Mouse (Mus musculus) neural tube, embryonic 13.5 days (tissue): Measurements from ENCODE around the gene Lyrm4. TPM values are rescaled to one million over a fixed set of nuclear protein-coding genes. Genes with fewer than 3 reads are reported as not detected.
A peak's percentile ranks its signal among the peaks of the same experiment; 100 is the strongest.

Experiments
- ATAC-seq: fragments of 200-750 bp; cut with Nextera tagmentation; 2 replicates; pipeline ENCODE4 v1.8.0; 2017; ENCODE audit warnings: low read depth, mild to moderate bottlenecking, moderate TSS enrichment, moderate library complexity
- H3K27ac ChIP-seq: fragments of 300-500 bp; sonication (generic); replicated peaks from 2 replicates; pipeline ENCODE4 v1.5.1; 2015; ENCODE audit warnings: moderate library complexity, mild to moderate bottlenecking, inconsistent platforms
- H3K27me3 ChIP-seq: fragments of 300-500 bp; sonication (generic); 2 replicates; pipeline ENCODE4 v1.6.1; 2015; ENCODE audit warnings: mild to moderate bottlenecking, inconsistent platforms
- H3K36me3 ChIP-seq: fragments of 300-500 bp; sonication (generic); 2 replicates; pipeline ENCODE4 v1.6.1; 2015; ENCODE audit warnings: mild to moderate bottlenecking, inconsistent platforms
- H3K4me1 ChIP-seq: fragments of 300-500 bp; sonication (generic); replicated peaks from 2 replicates; pipeline ENCODE4 v1.6.1; 2015; ENCODE audit warnings: inconsistent platforms
- H3K4me2 ChIP-seq: fragments of 300-500 bp; sonication (generic); 2 replicates; pipeline ENCODE4 v1.6.1; 2015; ENCODE audit warnings: inconsistent platforms, mild to moderate bottlenecking, moderate library complexity
- H3K4me3 ChIP-seq: fragments of 300-500 bp; sonication (generic); 2 replicates; pipeline ENCODE4 v1.5.1; 2015; ENCODE audit warnings: mild to moderate bottlenecking, inconsistent platforms
- H3K9ac ChIP-seq: fragments of 300-500 bp; sonication (generic); 2 replicates; pipeline ENCODE4 v1.6.1; 2015; ENCODE audit warnings: moderate library complexity, mild to moderate bottlenecking, inconsistent platforms
- H3K9me3 ChIP-seq: fragments of 300-500 bp; sonication (generic); 2 replicates; pipeline ENCODE4 v1.6.1; 2016; ENCODE audit warnings: inconsistent platforms
- WGBS: fragments of 180-500 bp; shearing (Covaris S2); methylation state at CpG from one replicate; pipeline ENCODE4 v1.1.7; 2015; 5-methylcytosine and 5-hydroxymethylcytosine counted together
- polyA plus RNA-seq: library from polyadenylated mRNA; unstranded; fragments of >200 nt; fragmentation: Nextera tagmentation; extraction: Ambion mirVana; gene quantifications from 2 replicates; pipeline ENCODE4 v1.2.1, GENCODE M21; 2015

The Lyrm4 gene
- polyA plus RNA-seq, 1 experiment from 2014 or later: 40.1 TPM

DNA sequence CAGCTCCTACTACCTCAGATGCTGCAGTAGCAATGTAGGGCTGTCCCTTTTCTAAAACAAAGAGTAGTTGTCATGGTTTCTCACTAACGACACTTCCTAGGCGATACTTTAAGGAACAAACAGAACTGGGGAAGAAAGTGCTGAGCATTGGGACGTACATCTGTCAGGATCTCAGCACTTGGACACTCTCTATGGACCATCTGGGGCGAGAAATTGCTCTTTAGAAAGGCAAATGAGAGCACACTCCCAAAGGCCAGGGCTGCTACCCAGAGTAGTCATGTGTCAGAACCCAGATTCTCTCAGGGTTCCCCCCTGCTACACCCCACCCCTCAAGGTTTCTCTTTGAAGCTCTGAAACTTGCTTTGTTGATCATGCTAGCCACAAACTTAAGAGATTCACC lies 136.9 kb downstream of the Lyrm4 start:
- H3K36me3 ChIP-seq: peaks cover 14% of the 10 kb centered on the region
- H3K4me3 ChIP-seq: no peak overlapping the region
- no peaks in the 10 kb centered on the region for H3K9me3 ChIP-seq
- 27% methylated on average over 4 of the region's 4 CpGs for WGBS
- H3K4me1 ChIP-seq: peaks cover 4% of the 10 kb centered on the region; the same call in 1 of the 2 replicates
- H3K27ac ChIP-seq: no peak overlapping the region
- no peak overlapping the region for H3K4me2 ChIP-seq
- no peak for ATAC-seq
- H3K9ac ChIP-seq: no peak overlapping the region
- no peaks in the 10 kb centered on the region for H3K27me3 ChIP-seq

DNA sequence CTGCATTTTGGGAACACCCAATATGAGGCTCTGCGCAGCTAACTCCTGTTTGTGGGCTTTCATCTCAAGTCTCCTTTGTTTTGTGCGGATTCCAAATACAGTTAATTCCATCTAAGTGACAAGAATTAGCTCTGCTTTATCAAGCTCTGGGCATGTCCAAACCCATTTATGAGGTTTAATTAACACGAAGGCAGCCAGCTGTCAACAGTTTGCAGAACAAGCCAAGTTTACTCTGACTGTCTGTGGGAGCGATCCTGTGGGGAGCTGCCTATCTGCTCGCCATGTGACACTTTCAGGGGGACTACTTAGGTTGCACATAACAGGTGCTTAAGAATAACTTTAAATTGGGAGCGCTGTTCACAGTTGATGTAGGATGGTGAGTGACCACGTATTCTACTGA lies 140.4 kb downstream of the Lyrm4 start:
- H3K4me2 ChIP-seq: no peak overlapping the region
- H3K4me1 ChIP-seq: peaks cover 4% of the 10 kb centered on the region; the same call in 1 of the 2 replicates
- no peak overlapping the region for H3K4me3 ChIP-seq
- 89% methylated on average over 7 of the region's 7 CpGs for WGBS
- H3K27me3 ChIP-seq: no peaks in the 10 kb centered on the region
- H3K36me3 ChIP-seq: peaks cover 14% of the 10 kb centered on the region
- ATAC-seq: no peak
- H3K27ac ChIP-seq: no peak overlapping the region
- H3K9ac ChIP-seq: no peak overlapping the region
- no peaks in the 10 kb centered on the region for H3K9me3 ChIP-seq

DNA sequence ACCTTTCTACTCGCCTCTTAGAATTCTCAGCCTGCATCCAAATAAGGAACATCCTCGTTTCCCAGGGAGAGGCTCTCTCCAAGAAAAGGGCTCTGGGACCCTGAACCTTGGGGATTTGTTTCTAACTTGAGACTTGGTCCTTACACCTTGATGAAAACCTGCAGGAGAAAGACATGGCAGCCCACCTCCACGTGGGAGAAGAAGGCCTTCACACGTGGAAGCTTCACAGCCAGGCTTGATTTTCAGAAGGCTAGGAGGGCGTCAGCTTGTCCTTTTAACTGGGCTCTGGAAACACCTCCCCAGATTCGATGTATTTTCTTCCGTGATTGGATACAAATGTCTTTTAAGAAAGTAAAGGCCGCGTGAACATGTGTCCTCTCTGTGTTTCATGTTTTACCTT lies 147.5 kb downstream of the Lyrm4 start:
- WGBS: 28% methylated on average over 9 of the region's 9 CpGs
- H3K36me3 ChIP-seq: no peaks in the 10 kb centered on the region

DNA sequence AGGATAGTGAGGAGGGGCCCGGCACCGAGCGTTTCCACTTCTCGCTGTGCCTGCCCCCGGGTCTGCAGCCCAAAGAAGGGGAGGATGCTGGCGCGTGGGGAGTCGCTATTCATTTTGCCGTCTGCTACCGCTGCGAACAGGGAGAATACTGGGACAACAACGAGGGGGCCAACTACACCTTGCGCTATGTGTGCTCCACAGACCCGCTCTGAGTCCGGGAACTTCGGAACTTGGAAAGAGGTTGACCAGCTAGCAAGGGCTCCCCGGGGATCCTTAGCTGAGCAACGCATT lies 147.9 kb downstream of the Lyrm4 start:
- Histone ChIP-seq H3K36me3 (no peaks in the 10 kb centered on the region), H3K4me3 (peak overlapping the region; percentile 51), H3K4me1 (peaks cover 22% of the 10 kb centered on the region), H3K9ac (peak overlapping the region; percentile 65), H3K9me3 (no peaks in the 10 kb centered on the region), H3K27me3 (peaks cover 39% of the 10 kb centered on the region), H3K27ac (no peak overlapping the region), H3K4me2 (peak overlapping the region; percentile 84)
- WGBS: 0% methylated on average over 18 of the region's 18 CpGs
- no peak; the same call in 1 of the 2 replicates for ATAC-seq

More for the DNA sequence above, 147.5 kb downstream of the Lyrm4 start:
- Histone ChIP-seq H3K9ac (0 out of 2 replicates have a peak overlapping the region, but pooled peaks have one; percentile 65), H3K4me1 (peaks cover 22% of the 10 kb centered on the region), H3K27ac (no peak overlapping the region), H3K4me2 (peak overlapping the region; percentile 84), H3K4me3 (peak overlapping the region; percentile 51), H3K9me3 (no peaks in the 10 kb centered on the region), H3K27me3 (peaks cover 39% of the 10 kb centered on the region)
- no peak for ATAC-seq

DNA sequence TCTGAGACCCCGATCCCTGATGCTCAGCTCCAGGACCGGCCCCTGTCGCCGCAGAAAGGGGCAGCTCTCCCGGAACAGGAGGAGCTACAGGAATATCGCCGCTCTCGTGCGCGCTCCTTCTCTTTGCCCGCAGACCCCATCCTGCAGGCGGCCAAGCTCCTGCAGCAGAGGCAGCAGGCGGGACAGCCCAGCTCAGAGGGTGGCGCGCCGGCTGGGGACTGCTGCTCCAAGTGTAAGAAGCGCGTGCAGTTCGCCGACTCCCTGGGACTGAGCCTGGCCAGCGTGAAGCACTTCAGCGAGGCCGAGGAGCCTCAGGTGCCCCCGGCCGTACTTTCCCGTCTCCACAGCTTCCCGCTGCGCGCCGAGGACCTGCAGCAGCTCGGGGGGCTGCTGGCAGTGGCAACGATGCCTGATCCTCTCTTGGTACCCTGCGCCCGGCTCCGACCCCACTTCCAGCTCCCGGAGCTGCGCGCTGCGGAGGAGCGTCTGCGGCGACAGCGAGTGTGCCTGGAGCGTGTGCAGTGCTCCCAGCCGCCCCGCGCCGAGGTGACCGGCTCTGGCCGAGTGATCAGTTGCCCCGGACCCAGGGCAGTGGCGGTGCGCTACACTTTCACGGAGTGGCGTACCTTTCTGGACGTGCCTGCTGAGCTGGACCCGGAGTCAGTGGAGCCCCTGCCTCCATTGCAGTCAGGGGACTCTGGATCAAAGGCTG lies 148.5 kb downstream of the Lyrm4 start:
- under 1% methylated on average over 57 of the region's 57 CpGs for WGBS
- no peaks in the 10 kb centered on the region for H3K36me3 ChIP-seq
- peaks cover 22% of the 10 kb centered on the region for H3K4me1 ChIP-seq
- H3K4me2 ChIP-seq: peak overlapping the region; percentile 84
- no peaks in the 10 kb centered on the region for H3K9me3 ChIP-seq
- ATAC-seq: peak; percentile 82
- peak overlapping the region; percentile 65 for H3K9ac ChIP-seq
- H3K27ac ChIP-seq: no peak overlapping the region
- H3K27me3 ChIP-seq: peaks cover 39% of the 10 kb centered on the region
- peak overlapping the region; percentile 51 for H3K4me3 ChIP-seq

DNA sequence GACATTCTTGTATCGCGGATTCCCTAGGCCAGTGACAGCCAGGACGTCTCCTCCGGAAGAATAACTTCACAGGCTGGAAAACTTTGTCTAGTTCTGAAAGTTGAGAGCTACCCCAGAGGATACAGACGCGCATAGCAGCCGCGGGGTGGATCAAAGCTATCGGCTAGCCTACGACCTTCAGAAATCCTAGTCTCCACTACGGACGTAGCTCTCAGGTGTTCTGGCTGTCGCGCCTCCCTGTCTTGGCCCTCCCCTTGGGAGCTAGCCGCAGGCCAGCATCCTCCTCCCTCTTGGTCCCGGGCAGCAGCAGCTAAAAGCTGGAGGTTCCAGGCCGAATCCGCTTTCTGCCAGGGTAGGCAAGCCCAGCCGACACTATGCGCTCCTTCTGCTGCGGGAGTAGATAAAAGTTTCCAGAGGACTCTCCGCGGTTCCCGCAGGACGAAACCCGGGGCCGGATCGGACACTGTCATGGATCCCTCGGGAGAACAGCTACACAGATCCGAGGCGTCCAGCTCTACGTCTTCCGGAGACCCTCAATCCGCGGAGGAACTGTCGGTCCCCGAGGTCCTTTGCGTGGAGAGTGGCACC lies 149.1 kb downstream of the Lyrm4 start:
- H3K27ac ChIP-seq: no peak overlapping the region
- under 1% methylated on average over 38 of the region's 38 CpGs for WGBS
- peak overlapping the region; percentile 51 for H3K4me3 ChIP-seq
- peaks cover 39% of the 10 kb centered on the region for H3K27me3 ChIP-seq
- H3K9me3 ChIP-seq: no peaks in the 10 kb centered on the region
- peak overlapping the region; percentile 65 for H3K9ac ChIP-seq
- H3K36me3 ChIP-seq: no peaks in the 10 kb centered on the region
- peak; percentile 57 for ATAC-seq
- H3K4me1 ChIP-seq: peaks cover 22% of the 10 kb centered on the region
- H3K4me2 ChIP-seq: peak overlapping the region; percentile 84

DNA sequence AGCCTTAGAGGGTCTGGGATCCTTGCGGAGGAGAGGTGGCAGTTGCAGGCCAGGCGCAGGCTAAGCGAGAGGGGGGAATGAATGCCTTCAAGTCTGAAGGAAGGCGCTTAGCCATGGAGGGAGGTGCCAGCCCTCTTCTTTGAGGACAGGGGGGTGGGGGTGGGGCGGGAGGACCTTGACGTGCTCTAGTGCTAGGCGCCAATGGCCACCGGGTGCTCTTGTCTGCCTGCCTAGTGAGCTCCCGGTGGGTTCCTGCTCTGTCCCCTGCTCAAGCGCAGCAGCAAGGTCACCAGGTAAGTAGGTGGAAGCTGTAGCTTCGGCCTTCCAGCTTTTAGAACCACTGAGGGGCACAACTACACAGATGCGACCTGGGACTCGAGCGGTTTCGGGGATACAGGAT lies 149.6 kb downstream of the Lyrm4 start:
- WGBS: 3% methylated on average over 15 of the region's 15 CpGs
- Histone ChIP-seq H3K9ac (peak overlapping the region; percentile 65; the same call in 1 of the 2 replicates), H3K27ac (no peak overlapping the region), H3K4me2 (peak overlapping the region; percentile 84), H3K36me3 (no peaks in the 10 kb centered on the region), H3K9me3 (no peaks in the 10 kb centered on the region), H3K4me1 (peaks cover 22% of the 10 kb centered on the region), H3K4me3 (peak overlapping the region; percentile 51), H3K27me3 (peaks cover 39% of the 10 kb centered on the region)
- ATAC-seq: no peak

DNA sequence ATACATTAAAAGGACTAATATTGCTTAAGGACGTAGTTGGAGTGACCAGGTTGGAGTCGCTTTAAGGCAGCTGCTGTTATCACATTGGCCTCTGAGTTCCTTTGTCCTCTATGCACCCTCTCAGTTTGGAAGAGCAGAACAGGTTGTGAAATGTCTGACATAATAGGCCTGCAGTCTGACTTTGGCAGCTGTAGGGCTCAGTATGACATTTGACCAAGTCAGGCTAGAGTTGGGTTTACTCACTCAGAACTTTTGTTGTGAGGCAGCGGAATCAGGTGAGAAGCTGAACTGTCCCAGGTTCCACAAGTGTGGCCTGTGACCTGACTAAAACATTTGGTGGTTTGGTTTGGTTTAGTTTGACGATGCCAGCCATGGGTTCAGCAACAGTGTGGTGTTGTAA lies 153.7 kb downstream of the Lyrm4 start:
- Histone ChIP-seq H3K27ac (no peak overlapping the region), H3K36me3 (no peaks in the 10 kb centered on the region), H3K4me2 (no peak overlapping the region), H3K4me1 (peaks cover 11% of the 10 kb centered on the region), H3K9ac (no peak overlapping the region), H3K4me3 (no peak overlapping the region), H3K27me3 (peaks cover 19% of the 10 kb centered on the region), H3K9me3 (no peaks in the 10 kb centered on the region)
- ATAC-seq: no peak
- 91% methylated on average over 4 of the region's 4 CpGs for WGBS

DNA sequence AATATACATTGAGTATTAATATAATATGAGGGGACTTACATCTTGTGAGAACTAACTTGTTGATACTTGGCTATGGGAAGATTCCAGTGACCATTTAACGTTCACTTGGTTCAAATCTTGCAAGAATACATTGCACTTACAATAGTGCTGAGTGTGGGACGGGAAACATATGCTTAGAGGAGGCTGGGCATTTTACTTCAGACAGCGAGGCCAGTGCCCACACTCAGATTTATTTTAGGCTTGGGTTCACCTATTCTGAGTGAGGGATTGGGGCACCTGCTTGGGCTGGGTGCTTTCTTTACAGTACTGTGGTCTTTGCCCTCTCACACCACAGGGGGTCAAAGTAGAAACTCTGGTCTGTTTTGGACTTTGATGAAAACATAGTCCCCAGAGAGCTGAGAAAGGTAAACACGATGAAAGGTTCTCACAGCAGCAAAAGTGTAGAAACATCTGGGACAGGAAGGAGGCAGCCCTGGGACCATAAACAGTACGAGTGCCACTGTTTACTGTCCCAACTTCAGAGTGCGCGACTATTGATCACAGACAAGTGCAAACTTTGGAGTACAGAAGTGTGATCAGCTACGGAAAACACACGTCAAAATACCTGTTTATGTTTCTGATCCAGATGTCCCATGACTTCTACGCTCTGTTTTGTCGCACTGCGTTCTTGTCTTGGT lies 157.8 kb downstream of the Lyrm4 start:
- H3K9me3 ChIP-seq: no peaks in the 10 kb centered on the region
- no peak for ATAC-seq
- no peak overlapping the region for H3K27ac ChIP-seq
- no peaks in the 10 kb centered on the region for H3K36me3 ChIP-seq
- H3K27me3 ChIP-seq: no peaks in the 10 kb centered on the region
- no peak overlapping the region for H3K4me2 ChIP-seq
- no peaks in the 10 kb centered on the region for H3K4me1 ChIP-seq
- H3K9ac ChIP-seq: no peak overlapping the region
- 79% methylated on average over 12 of the region's 12 CpGs for WGBS
- no peak overlapping the region for H3K4me3 ChIP-seq

DNA sequence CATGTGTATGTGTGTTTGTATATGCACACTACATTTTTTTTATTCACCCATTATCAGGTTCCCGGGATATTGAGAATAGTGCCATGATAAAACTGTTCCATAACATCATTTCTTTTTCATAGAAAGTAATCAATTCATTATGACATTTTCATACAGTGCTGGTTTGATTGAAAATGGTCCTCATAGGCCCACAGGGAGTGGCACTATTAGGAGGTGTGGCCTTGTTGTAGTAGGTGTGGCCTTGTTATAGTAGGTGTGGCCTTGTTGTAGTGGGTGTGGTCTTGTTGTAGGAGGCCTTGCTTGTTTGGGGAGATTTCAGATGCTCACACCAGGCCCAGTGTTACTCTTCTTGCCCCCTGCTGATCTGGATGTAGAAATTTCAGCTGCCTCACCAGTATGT lies 158.8 kb downstream of the Lyrm4 start, which contains the start of gene Ppp1r3g:
Gene Ppp1r3g, plus strand, starts transcription at position 301 of the 400 bp plus-strand sequence.
- Histone ChIP-seq H3K4me2 (no peak within 1 kb of the TSS), H3K36me3 (no peaks in the 10 kb centered on the region), H3K9me3 (no peaks in the 10 kb centered on the region), H3K27me3 (no peaks in the 10 kb centered on the region), H3K4me3 (no peak within 1 kb of the TSS), H3K27ac (no peak within 1 kb of the TSS), H3K4me1 (no peaks in the 10 kb centered on the region), H3K9ac (no peak within 1 kb of the TSS)
- 95% methylated on average over 1 of the region's 1 CpGs for WGBS
- ATAC-seq: no peak

DNA sequence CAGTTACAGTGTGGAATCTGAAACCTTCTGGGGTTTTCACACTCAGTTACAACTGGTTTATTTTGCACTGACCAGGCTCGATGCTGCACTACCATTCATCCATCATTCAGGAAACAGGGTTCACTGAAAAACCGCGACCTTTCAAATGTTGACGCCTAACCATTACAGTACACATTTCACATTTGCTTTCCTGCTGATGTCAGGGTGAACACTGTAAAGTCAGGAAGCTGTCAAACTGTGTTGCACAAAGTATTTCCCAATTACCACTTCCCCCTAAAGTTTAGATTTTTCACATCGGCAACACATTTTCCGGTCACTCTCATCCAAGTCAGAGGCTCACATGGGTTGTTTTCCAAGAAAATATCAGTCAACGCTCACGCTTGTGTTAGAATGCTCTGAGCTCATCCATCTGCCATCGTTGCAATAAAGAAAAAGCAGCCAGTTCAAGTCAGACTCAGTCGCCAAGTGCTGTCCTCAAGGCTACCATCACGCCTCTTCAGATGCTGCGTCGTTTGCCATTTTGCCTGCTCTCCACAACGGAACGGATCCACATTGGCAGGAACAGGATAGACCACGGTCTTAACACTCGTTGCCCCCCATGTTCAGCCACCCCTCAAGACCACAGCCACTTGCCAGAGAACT lies 167.4 kb downstream of the Lyrm4 start:
- ATAC-seq: no peak
- no peak overlapping the region for H3K4me3 ChIP-seq
- H3K9me3 ChIP-seq: no peaks in the 10 kb centered on the region
- H3K4me2 ChIP-seq: no peak overlapping the region
- no peaks in the 10 kb centered on the region for H3K27me3 ChIP-seq
- H3K4me1 ChIP-seq: no peaks in the 10 kb centered on the region
- WGBS: 83% methylated on average over 17 of the region's 17 CpGs
- H3K36me3 ChIP-seq: no peaks in the 10 kb centered on the region
- no peak overlapping the region for H3K27ac ChIP-seq
- H3K9ac ChIP-seq: no peak overlapping the region
